Mouse (Mus musculus): Measurements from ENCODE around the gene Smyd3. TPM values are rescaled to one million over a fixed set of nuclear protein-coding genes. Genes with fewer than 3 reads are reported as not detected.

Smyd3 gene
- polyA plus RNA-seq, 1 experiment from 2014 or later = 12.7 TPM

GRCm38 (mm10) chr1:179010756-179011155 lies 507.1 kb downstream of the Smyd3 start:
- POLR2A ChIA-PET = no interaction called here
- H3K27me3 ChIP-seq = no peaks in the 10 kb centered on the region
- no peak for ATAC-seq
- in situ Hi-C loops (cut with MboI; ENCODE audit: low pct_unique_long_range_greater_than_20kb) = no loop called here
- CTCF ChIA-PET = no interaction called here
- TF ChIP-seq CTCF (IDR thresholded peaks at IDR 0.05) = no peak
- DNase-seq (ENCODE audit: low read depth, low spot score) = no peak

DNA sequence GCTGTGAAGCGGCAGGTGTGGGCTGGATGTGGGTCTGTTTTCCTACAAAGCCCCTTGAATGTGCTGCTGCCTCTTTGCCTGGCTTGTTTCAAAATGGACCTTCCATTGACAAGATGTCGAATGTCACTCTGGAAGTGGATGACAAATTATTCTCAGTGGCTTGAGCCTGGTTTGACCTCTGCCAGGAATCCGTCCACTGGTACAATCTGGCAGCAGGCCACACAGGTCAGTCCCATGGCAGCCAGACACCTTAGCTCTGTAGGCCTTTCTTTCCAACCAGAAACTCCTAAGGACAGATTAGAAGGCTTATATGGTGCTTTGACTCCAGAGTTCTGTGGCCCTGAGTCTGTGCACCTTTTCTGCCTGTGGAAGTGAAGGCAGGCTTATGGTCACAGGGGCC lies 507.9 kb downstream of the Smyd3 start:
- ChIA-PET POLR2A (no interaction called here), CTCF (no interaction called here)
- DNase-seq (ENCODE audit: low read depth, low spot score) (no peak), ATAC-seq (no peak)
- TF ChIP-seq CTCF (IDR thresholded peaks at IDR 0.05) = no peak
- H3K27me3 ChIP-seq = no peaks in the 10 kb centered on the region
- in situ Hi-C loops (cut with MboI; ENCODE audit: low pct_unique_long_range_greater_than_20kb) = no loop called here

DNA sequence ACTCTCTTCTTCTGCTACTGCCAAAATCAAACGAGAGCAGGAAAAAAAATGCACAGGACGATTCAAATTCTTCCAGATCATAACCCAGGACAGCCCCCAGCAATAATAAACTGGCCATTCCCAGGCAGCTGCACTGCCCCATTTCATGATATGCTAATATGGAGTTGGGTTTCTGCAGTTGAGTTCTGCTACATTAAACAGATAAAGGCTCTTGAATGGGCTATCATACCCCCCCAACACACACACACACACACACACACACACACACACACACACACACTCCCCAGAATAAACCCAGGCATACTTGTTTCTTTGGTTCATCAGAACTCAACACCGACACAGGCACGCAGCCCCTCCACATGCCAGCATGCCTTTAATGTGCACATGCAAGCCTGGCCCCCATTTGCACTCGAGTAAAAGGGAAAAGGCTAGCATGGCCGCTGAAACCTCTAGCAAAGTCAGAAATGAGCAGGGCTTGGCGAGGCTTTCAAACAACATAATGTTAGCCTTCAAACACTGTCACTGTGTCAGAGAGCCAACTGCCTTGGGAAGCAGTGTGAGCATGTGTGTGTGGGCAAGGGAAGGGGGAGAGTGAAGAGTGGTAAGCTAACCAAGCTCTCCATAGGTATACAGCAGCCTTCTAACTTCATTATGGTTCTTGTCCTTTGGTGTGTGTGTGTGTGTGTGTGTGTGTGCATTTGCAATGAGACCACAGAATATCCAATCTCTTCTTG lies 513.5 kb downstream of the Smyd3 start:
- TF ChIP-seq CTCF (IDR thresholded peaks at IDR 0.05) = no peak
- CTCF ChIA-PET = no interaction called here
- no peaks in the 10 kb centered on the region for H3K27me3 ChIP-seq
- DNase-seq (ENCODE audit: low read depth, low spot score) (no peak), ATAC-seq (no peak)
- POLR2A ChIA-PET = no interaction called here
- in situ Hi-C loops (cut with MboI; ENCODE audit: low pct_unique_long_range_greater_than_20kb) = no loop called here

DNA sequence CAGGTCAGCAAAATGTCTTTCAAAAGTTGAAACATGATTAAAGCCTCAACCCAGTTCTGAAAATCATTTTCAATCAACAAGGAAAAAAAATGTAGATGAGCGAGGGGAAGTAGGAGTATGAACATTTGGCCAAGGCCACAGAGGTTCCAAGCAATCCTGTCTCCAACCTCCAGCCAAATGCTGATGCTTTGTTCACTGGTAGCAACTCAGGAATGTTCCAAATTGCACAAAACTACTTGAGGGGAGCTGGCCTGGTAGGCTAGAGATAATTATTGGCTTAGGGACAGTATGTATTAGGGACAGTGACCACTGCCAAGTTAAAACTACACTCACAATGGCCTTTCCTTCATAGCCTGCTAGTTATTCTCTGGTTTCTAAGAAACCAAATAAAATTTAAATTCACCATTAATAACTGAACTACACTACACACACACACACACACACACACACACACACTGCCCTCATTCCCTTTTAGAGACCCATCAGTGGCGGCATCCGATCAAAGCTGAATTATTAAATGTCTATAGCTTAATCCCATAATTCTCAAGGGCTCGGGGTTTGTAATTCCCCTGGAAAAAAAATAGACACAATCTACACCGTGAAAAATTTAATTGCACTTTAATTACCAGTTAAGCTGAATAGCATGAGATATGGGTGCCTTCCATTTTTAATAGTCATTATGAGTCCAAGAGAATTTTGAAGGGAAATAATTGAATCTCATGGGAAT lies 514.3 kb downstream of the Smyd3 start:
- no peaks in the 10 kb centered on the region for H3K27me3 ChIP-seq
- CTCF ChIA-PET = no interaction called here
- ATAC-seq (no peak), DNase-seq (ENCODE audit: low read depth, low spot score) (no peak)
- POLR2A ChIA-PET = no interaction called here
- no peak for TF ChIP-seq CTCF (IDR thresholded peaks at IDR 0.05)
- in situ Hi-C loops (cut with MboI; ENCODE audit: low pct_unique_long_range_greater_than_20kb) = no loop called here

DNA sequence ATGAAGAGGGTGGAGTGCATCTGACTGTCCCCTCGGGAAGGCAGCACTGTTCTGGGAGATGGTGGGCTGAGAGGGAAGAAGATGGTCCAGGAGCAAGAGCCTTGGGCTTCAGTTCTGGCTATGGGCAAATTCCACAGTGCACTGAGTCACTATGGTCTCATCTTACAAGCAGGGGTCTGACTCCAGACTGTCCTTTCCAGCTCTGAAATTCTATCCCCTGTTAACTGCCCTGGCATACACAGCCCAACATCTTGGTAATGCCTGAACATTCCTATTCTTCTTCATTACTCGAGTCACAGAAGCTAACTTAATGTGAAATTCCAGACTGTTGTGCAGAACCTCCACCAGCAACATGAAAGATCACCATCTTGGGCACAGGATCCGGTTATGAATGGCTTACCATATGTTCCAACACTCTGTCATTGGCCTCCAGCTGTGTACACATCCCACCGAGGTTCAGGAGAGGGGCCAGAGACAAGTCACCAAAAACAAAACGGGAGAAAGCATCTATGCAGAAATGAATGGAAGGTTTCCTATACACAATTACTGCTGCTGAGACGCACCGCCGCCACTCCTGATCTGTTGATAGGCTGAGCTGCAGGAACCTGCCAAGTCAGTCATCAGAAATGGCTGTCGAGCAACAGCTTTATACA lies 517.8 kb downstream of the Smyd3 start:
- DNase-seq (ENCODE audit: low read depth, low spot score) = no peak
- ChIA-PET POLR2A (no interaction called here), CTCF (interaction anchor here (0.7 to 0.8 kb wide), 2 partner anchors 14 to 39 kb away, joined by 3 read pairs; no protein-coding TSS in a partner anchor)
- in situ Hi-C loops (cut with MboI; ENCODE audit: low pct_unique_long_range_greater_than_20kb) = loop anchor here (5.0 kb wide), 1 partner anchor 42 kb away; no protein-coding TSS in a partner anchor
- no peaks in the 10 kb centered on the region for H3K27me3 ChIP-seq
- ATAC-seq = peak; percentile 49
- TF ChIP-seq CTCF (IDR thresholded peaks at IDR 0.05) = no peak

- no peak for TF ChIP-seq CTCF (IDR thresholded peaks at IDR 0.05)
- ATAC-seq = peak; percentile 79
- no peaks in the 10 kb centered on the region for H3K27me3 ChIP-seq
- POLR2A ChIA-PET = no interaction called here
- CTCF ChIA-PET = no interaction called here
- DNase-seq (ENCODE audit: low read depth, low spot score) = peak; percentile 71
- in situ Hi-C loops (cut with MboI; ENCODE audit: low pct_unique_long_range_greater_than_20kb) = loop anchor here (5.0 kb wide), 1 partner anchor 44 kb away; no protein-coding TSS in a partner anchor
Observed at GRCm38 (mm10) chr1:178997870-178998269, 520.0 kb downstream of the Smyd3 start.

DNA sequence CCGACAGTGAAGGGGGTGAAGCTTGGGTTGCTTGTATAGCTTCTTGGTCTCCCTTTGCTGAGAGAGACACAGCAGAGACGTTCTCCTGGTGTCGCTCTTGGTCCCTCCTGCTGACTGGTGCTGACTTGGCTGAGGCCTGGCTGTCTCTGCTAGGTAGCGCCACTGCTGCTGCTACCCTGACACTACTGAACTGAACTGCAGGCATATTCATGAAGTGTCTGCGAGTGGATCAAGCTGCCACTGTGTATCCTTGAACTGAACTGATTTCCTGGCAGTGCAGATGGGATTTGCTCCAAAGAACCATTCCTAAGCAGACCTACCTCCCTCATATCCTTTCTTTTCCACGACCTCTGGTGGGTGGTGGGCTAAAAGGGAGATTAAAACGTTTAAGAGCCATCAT lies 523.6 kb downstream of the Smyd3 start:
- in situ Hi-C loops (cut with MboI; ENCODE audit: low pct_unique_long_range_greater_than_20kb) = no loop called here
- ATAC-seq = no peak
- POLR2A ChIA-PET = no interaction called here
- no peak for DNase-seq (ENCODE audit: low read depth, low spot score)
- no peak for TF ChIP-seq CTCF (IDR thresholded peaks at IDR 0.05)
- CTCF ChIA-PET = no interaction called here
- no peaks in the 10 kb centered on the region for H3K27me3 ChIP-seq

DNA sequence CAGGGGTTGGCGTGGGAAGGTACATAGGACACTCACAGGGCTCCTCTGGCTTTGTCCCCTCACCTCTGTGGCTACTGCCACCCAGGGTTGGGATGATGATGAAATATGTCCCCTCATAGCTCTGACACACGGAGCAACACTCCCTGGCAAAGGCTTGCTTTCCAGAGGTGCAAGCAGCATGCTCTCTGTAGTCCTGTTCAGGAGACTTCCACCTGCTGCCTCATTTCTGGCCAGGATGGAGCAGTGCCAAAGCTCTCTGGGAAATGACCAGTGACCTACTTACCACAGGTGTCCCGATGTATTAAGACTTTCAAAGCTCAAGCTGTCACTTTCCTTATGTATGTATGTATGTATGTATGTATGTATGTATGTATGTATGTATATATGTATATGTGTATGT lies 525.3 kb downstream of the Smyd3 start:
- POLR2A ChIA-PET = interaction anchor here (0.9 kb wide), 1 partner anchor 23 kb away, joined by 4 read pairs; no protein-coding TSS in a partner anchor
- no peak for TF ChIP-seq CTCF (IDR thresholded peaks at IDR 0.05)
- DNase-seq (ENCODE audit: low read depth, low spot score) = no peak
- CTCF ChIA-PET = interaction anchor here (1.1 kb wide), 1 partner anchor 11 kb away, joined by 3 read pairs; no protein-coding TSS in a partner anchor
- no peaks in the 10 kb centered on the region for H3K27me3 ChIP-seq
- ATAC-seq = no peak
- in situ Hi-C loops (cut with MboI; ENCODE audit: low pct_unique_long_range_greater_than_20kb) = no loop called here

GRCm38 (mm10) chr1:178991470-178991869 lies 526.4 kb downstream of the Smyd3 start:
- ChIA-PET POLR2A (interaction anchor here (0.9 kb wide), 1 partner anchor 24 kb away, joined by 4 read pairs; no protein-coding TSS in a partner anchor), CTCF (interaction anchor here (1.1 kb wide), 1 partner anchor 10 kb away, joined by 3 read pairs; no protein-coding TSS in a partner anchor)
- TF ChIP-seq CTCF (IDR thresholded peaks at IDR 0.05) = no peak
- no peaks in the 10 kb centered on the region for H3K27me3 ChIP-seq
- in situ Hi-C loops (cut with MboI; ENCODE audit: low pct_unique_long_range_greater_than_20kb) = no loop called here
- ATAC-seq (no peak), DNase-seq (ENCODE audit: low read depth, low spot score) (no peak)

- TF ChIP-seq CTCF (IDR thresholded peaks at IDR 0.05) = no peak
- in situ Hi-C loops (cut with MboI; ENCODE audit: low pct_unique_long_range_greater_than_20kb) = no loop called here
- H3K27me3 ChIP-seq = no peaks in the 10 kb centered on the region
- POLR2A ChIA-PET = no interaction called here
- ATAC-seq = no peak
- no peak for DNase-seq (ENCODE audit: low read depth, low spot score)
- CTCF ChIA-PET = no interaction called here
Observed at GRCm38 (mm10) chr1:178991045-178991444, 526.8 kb downstream of the Smyd3 start.

DNA sequence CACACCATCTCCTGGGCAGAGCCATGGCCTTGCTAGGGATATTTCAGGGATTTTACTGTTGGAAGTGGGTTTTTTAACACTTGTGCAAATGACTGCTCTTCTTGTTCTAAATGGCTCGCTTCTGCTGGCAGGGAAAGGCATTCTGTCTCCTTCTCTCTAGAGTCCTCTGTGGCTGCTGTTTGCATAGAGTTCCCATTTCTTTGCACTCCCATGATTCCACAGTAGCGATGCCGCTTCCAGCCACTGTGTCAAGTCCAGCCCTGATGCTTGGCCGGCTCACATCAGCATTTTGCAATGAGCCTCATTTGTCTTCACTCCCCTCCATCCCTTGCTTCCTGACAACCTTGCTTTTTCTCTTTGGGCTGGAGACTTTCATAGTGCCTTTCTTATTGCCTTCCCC lies 528.4 kb downstream of the Smyd3 start:
- ATAC-seq (no peak), DNase-seq (ENCODE audit: low read depth, low spot score) (no peak)
- CTCF ChIA-PET = no interaction called here
- in situ Hi-C loops (cut with MboI; ENCODE audit: low pct_unique_long_range_greater_than_20kb) = no loop called here
- TF ChIP-seq CTCF (IDR thresholded peaks at IDR 0.05) = no peak
- H3K27me3 ChIP-seq = no peaks in the 10 kb centered on the region
- POLR2A ChIA-PET = no interaction called here
